Mouse (Mus musculus): ENCODE results near the gene Olfr806.

DNA sequence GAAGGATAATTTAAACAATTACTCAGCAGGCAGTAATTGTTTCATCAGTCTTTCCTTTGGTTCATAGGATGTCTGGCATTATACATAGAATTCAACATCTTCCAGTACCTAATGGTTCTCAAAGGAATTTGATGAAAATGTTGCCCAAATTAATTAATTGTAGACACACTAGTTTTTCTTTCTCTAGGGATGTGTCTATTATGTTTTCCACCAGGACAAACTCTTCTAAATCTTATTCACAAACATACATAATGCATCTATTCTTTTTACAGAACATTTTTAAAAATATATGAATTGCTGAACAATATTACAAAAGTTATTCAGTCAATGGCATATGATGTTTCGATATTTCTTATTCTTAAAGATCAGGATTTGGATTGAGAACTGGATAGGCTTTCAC is 23.5 kb upstream of the Olfr806 start, which contains the start of gene Olfr808:
- TF ChIP-seq POLR2A (IDR thresholded peaks at IDR 0.05; ENCODE audit: extremely low read depth, insufficient read depth, low read length) (no peak), CTCF (IDR thresholded peaks at IDR 0.05; ENCODE audit: low read depth, low read length) (no peak)
